Mouse (Mus musculus) CH12.LX (cell line): ENCODE results near the gene Dvl2.

Experiments
- CHD2 ChIP-seq: IDR thresholded peaks from 2 replicates; pipeline ENCODE4 v1.6.1; 2011; ENCODE audit warnings: low read length, improper control_type of control experiment
- CTCF ChIP-seq, 2 experiments: IDR thresholded peaks in 1 of 2; conservative IDR thresholded peaks in 1 of 2; 2 replicates each; pipeline ENCODE4 v1.5.1; 2011 to 2012; ENCODE audit warnings: low read depth in 2 of 2, low read length in 2 of 2, improper control_type of control experiment in 1 of 2, inconsistent platforms in 1 of 2, mild to moderate bottlenecking in 1 of 2, moderate library complexity in 1 of 2
- EP300 ChIP-seq: IDR thresholded peaks from 2 replicates; pipeline ENCODE4 v1.6.1; 2011; ENCODE audit warnings: low read length, improper control_type of control experiment
- ETS1 ChIP-seq: conservative IDR thresholded peaks from 2 replicates; pipeline ENCODE4 v1.6.1; 2012; ENCODE audit warnings: low read depth, mild to moderate bottlenecking, inconsistent platforms, low read length, improper control_type of control experiment, moderate library complexity
- HCFC1 ChIP-seq: IDR thresholded peaks from 2 replicates; pipeline ENCODE4 v1.6.1; 2012; ENCODE audit warnings: low read depth, mild to moderate bottlenecking, inconsistent platforms, low read length, improper control_type of control experiment
- NELFE ChIP-seq: IDR thresholded peaks from 2 replicates; pipeline ENCODE4 v1.6.1; 2011; ENCODE audit warnings: low read depth, low read length, improper control_type of control experiment
- POLR2A ChIP-seq: IDR thresholded peaks from 2 replicates; pipeline ENCODE4 v1.6.1; 2011; ENCODE audit warnings: low read depth, mild to moderate bottlenecking, improper control_type of control experiment, low read length
- RAD21 ChIP-seq: IDR thresholded peaks from 2 replicates; pipeline ENCODE4 v1.6.1; 2011; ENCODE audit warnings: low read depth, mild to moderate bottlenecking, low read length, improper control_type of control experiment, moderate library complexity
- SMC3 ChIP-seq: IDR thresholded peaks from 2 replicates; pipeline ENCODE4 v1.6.1; 2011; ENCODE audit warnings: low read depth, low read length, improper control_type of control experiment
- TBP ChIP-seq: conservative IDR thresholded peaks from 2 replicates; pipeline ENCODE4 v1.6.1; 2011; ENCODE audit warnings: low read depth, low read length, improper control_type of control experiment
- UBTF ChIP-seq: IDR thresholded peaks from 2 replicates; pipeline ENCODE4 v1.6.1; 2012; ENCODE audit warnings: low read depth, mild to moderate bottlenecking, inconsistent platforms, low read length, improper control_type of control experiment, moderate library complexity
- ZNF384 ChIP-seq: IDR thresholded peaks from 2 replicates; pipeline ENCODE4 v1.6.1; 2012; ENCODE audit warnings: low read depth, low read length, improper control_type of control experiment, inconsistent platforms

DNA sequence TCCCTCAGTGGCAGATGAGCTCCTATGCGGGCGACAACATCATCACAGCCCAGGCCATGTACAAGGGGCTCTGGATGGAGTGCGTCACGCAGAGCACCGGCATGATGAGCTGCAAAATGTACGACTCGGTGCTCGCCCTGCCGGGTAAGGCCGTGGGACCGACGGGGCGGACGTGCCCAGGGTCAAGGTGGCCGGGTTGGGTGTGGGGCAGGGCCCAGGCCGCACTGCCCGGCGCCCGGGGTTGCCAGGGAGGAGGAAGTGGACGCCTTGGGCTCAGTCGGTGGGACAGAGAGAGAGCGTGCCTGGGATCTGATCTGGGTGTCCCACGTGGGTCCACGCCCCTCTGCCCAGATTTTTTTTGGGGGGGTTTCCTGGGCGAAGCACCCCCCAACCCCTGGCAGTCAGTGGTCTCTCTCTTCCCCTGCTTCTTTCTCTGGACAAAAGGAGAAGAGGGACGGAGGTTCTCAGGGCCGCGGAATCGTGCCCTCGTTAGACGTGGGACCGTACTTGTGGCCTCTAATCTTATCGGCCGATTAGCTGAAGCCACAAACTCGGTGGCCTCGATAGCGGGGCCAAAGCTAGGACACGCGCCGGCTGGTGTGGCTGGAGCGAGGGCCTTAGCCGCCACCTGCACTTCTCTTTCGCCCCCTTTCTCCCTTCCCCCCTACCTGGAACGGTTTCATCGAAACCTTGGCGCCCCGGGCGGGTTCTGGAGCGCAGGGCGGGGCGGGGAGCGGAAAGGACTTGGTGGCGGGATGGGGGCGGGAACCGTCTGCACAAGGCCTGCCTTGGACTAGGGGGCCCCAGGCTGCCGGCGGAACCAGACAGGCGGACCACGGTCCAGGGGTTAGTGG lies 34.2 kb upstream of the Dvl2 start:
- TF ChIP-seq NELFE (no peak), POLR2A (no peak), TBP (no peak), EP300 (no peak), CTCF (conservative IDR thresholded peaks at IDR 0.05 in 1 of 2, IDR thresholded peaks at IDR 0.05 in 1 of 2; ENCODE audit: low read depth in 2 of 2, low read length in 2 of 2) (no peak), UBTF (no peak), HCFC1 (no peak), SMC3 (no peak), ZNF384 (no peak), CHD2 (no peak; the same call in 1 of the 2 replicates), RAD21 (no peak), ETS1 (no peak)
